Mouse (Mus musculus) MEL (cell line): ENCODE data around the gene Gm20388. TPM values are rescaled to one million over a fixed set of nuclear protein-coding genes. Genes with fewer than 3 reads are reported as not detected.

Experiments used
- DNase-seq: peaks from one replicate; pipeline ENCODE4 v3.0.0; 2011; ENCODE audit warnings: low read depth, low spot score
- H3K27ac ChIP-seq: 2 replicates; pipeline ENCODE4 v1.5.1; 2012; ENCODE audit warnings: low read depth, mild to moderate bottlenecking, control low read depth, low read length, moderate library complexity; ENCODE audit not compliant: control insufficient read depth
- H3K27me3 ChIP-seq, 2 experiments: fragments of 150-350 bp in 1 of 2; sonication (generic) in 1 of 2; 2 replicates each; pipeline ENCODE4 v1.6.1; 2012; ENCODE audit warnings: low read length in 2 of 2, mild to moderate bottlenecking in 2 of 2, improper control_type of control experiment in 1 of 2, moderate library complexity in 1 of 2; ENCODE audit not compliant: insufficient read depth in 2 of 2, control insufficient read depth in 1 of 2
- H3K36me3 ChIP-seq, 2 experiments: 2 replicates each; pipeline ENCODE4 v1.6.1; 2012 to 2014; ENCODE audit warnings: low read length in 2 of 2, improper control_type of control experiment in 1 of 2, inconsistent platforms in 1 of 2, mild to moderate bottlenecking in 1 of 2; ENCODE audit not compliant: insufficient read depth in 2 of 2, control insufficient read depth in 1 of 2
- H3K4me1 ChIP-seq, 2 experiments: fragments of 150-350 bp in 1 of 2; sonication (generic) in 1 of 2; 2 replicates each; pipeline ENCODE4 v1.6.1; 2012; ENCODE audit warnings: low read length in 2 of 2, improper control_type of control experiment in 1 of 2, mild to moderate bottlenecking in 1 of 2; ENCODE audit not compliant: insufficient read depth in 2 of 2, control insufficient read depth in 1 of 2
- H3K4me3 ChIP-seq, 2 experiments: fragments of 150-350 bp in 1 of 2; sonication (generic) in 1 of 2; 2 replicates each; pipeline ENCODE4 v1.5.1; 2012; ENCODE audit warnings: low read depth in 2 of 2, low read length in 2 of 2, mild to moderate bottlenecking in 2 of 2, moderate library complexity in 2 of 2, control low read depth in 1 of 2, improper control_type of control experiment in 1 of 2; ENCODE audit not compliant: control insufficient read depth in 1 of 2, insufficient read depth in 1 of 2
- H3K79me2 ChIP-seq: 2 replicates; pipeline ENCODE4 v1.6.1; 2012; ENCODE audit warnings: mild to moderate bottlenecking, low read length, moderate library complexity; ENCODE audit not compliant: control insufficient read depth, poor library complexity, insufficient read depth
- H3K9ac ChIP-seq: 2 replicates; pipeline ENCODE4 v1.6.1; 2012; ENCODE audit warnings: low read depth, mild to moderate bottlenecking, control low read depth, low read length, moderate library complexity; ENCODE audit not compliant: control insufficient read depth, poor library complexity, severe bottlenecking
- H3K9me3 ChIP-seq: fragments of 150-350 bp; sonication (generic); replicated peaks from 2 replicates; pipeline ENCODE4 v1.6.1; 2012; ENCODE audit warnings: mild to moderate bottlenecking, low read length, improper control_type of control experiment, moderate library complexity; ENCODE audit not compliant: insufficient read depth
- CTCF ChIP-seq, 3 experiments: IDR thresholded peaks in 2 of 3; conservative IDR thresholded peaks in 1 of 3; 2 replicates each; pipeline ENCODE4 v1.5.1; 2011 to 2012; ENCODE audit warnings: low read length in 3 of 3, low read depth in 2 of 3, mild to moderate bottlenecking in 2 of 3, improper control_type of control experiment in 1 of 3, inconsistent platforms in 1 of 3, mixed read lengths in 1 of 3, moderate library complexity in 1 of 3; ENCODE audit not compliant: control insufficient read depth in 1 of 3, insufficient read depth in 1 of 3, poor library complexity in 1 of 3, severe bottlenecking in 1 of 3
- ELF1 ChIP-seq: IDR thresholded peaks from 2 replicates; pipeline ENCODE4 v1.6.1; 2014; ENCODE audit warnings: low read depth, mild to moderate bottlenecking, inconsistent platforms, low read length, improper control_type of control experiment, moderate library complexity
- ETS1 ChIP-seq: IDR thresholded peaks from 2 replicates; pipeline ENCODE4 v1.6.1; 2012; ENCODE audit warnings: low read depth, mild to moderate bottlenecking, inconsistent platforms, low read length, improper control_type of control experiment, moderate library complexity
- GABPA ChIP-seq: IDR thresholded peaks from 2 replicates; pipeline ENCODE4 v1.6.1; 2012; ENCODE audit warnings: low read depth, mild to moderate bottlenecking, inconsistent platforms, low read length, improper control_type of control experiment, moderate library complexity
- MAZ ChIP-seq: IDR thresholded peaks from 2 replicates; pipeline ENCODE4 v1.6.1; 2012; ENCODE audit warnings: low read depth, mild to moderate bottlenecking, inconsistent platforms, low read length, improper control_type of control experiment
- POLR2A ChIP-seq, 2 experiments: IDR thresholded peaks; 2 replicates each; pipeline ENCODE4 v1.6.1; 2011 to 2012; ENCODE audit warnings: low read length in 2 of 2, mild to moderate bottlenecking in 2 of 2, control low read depth in 1 of 2, improper control_type of control experiment in 1 of 2, low read depth in 1 of 2, moderate library complexity in 1 of 2; ENCODE audit not compliant: control insufficient read depth in 1 of 2, insufficient read depth in 1 of 2, poor library complexity in 1 of 2
- SMC3 ChIP-seq: IDR thresholded peaks from 2 replicates; pipeline ENCODE4 v1.6.1; 2011; ENCODE audit warnings: low read depth, low read length, improper control_type of control experiment
- UBTF ChIP-seq: IDR thresholded peaks from 2 replicates; pipeline ENCODE4 v1.6.1; 2012; ENCODE audit warnings: low read depth, mild to moderate bottlenecking, inconsistent platforms, low read length, improper control_type of control experiment, moderate library complexity, borderline replicate concordance; ENCODE audit not compliant: insufficient read depth
- ZMIZ1 ChIP-seq: IDR thresholded peaks from 2 replicates; pipeline ENCODE4 v1.6.1; 2012; ENCODE audit warnings: low read depth, mild to moderate bottlenecking, inconsistent platforms, low read length, improper control_type of control experiment, moderate library complexity
- ZNF384 ChIP-seq: IDR thresholded peaks from 2 replicates; pipeline ENCODE4 v1.6.1; 2012; ENCODE audit warnings: low read depth, mild to moderate bottlenecking, inconsistent platforms, low read length, improper control_type of control experiment
- polyA plus RNA-seq, 2 experiments: library from polyadenylated mRNA; stranded (reverse) in 1 of 2; unstranded in 1 of 2; fragments of >175 nt in 1 of 2; fragments of >200 nt in 1 of 2; gene quantifications; 2 replicates each; pipeline versions ENCODE4 v1.2.1 to v1.2.4; 2012; ENCODE audit warnings: low replicate concordance in 2 of 2, low read depth in 1 of 2; ENCODE audit not compliant: insufficient read length in 2 of 2, insufficient read depth in 1 of 2, missing spikeins in 1 of 2
- total RNA-seq: library from RNA; depleted of rRNA; stranded (reverse); fragments of 300-350 nt; gene quantifications from 2 replicates; pipeline ENCODE4 v1.2.3, GENCODE M21; 2012

Gm20388 gene
- total and polyA plus RNA-seq, 3 experiments: 11.1 to 17.8 TPM; not detected in 1

- peak; percentile 27 for DNase-seq
- no peak overlapping the region for H3K27ac ChIP-seq
- H3K4me1 ChIP-seq: no peaks in the 10 kb centered on the region
- no peak overlapping the region for H3K9ac ChIP-seq
- H3K9me3 ChIP-seq: no peaks in the 10 kb centered on the region
- no peaks in the 10 kb centered on the region for H3K27me3 ChIP-seq
- no peaks in the 10 kb centered on the region for H3K79me2 ChIP-seq
- H3K36me3 ChIP-seq: no peaks in the 10 kb centered on the region
- H3K4me3 ChIP-seq: no peak overlapping the region
- TF ChIP-seq CTCF (IDR thresholded peaks at IDR 0.05 in 2 of 3, conservative IDR thresholded peaks at IDR 0.05 in 1 of 3; ENCODE audit: control insufficient read depth in 1 of 3, insufficient read depth in 1 of 3, low read depth in 2 of 3, low read length in 3 of 3, poor library complexity in 1 of 3, severe bottlenecking in 1 of 3) (peak in 1 of 3 experiments; percentile 17; a peak in 2 of 6 replicates), POLR2A (IDR thresholded peaks at IDR 0.05; ENCODE audit: control insufficient read depth in 1 of 2, insufficient read depth in 1 of 2, low read depth in 1 of 2, low read length in 2 of 2, poor library complexity in 1 of 2) (no peak)
Observed at GRCm38 (mm10) chr8:122624653-122625052, 2714.0 kb downstream of the Gm20388 start.

GRCm38 (mm10) chr8:122625811-122626210, 2715.2 kb downstream of the Gm20388 start:
- no peak overlapping the region for H3K9ac ChIP-seq
- H3K4me1 ChIP-seq: no peaks in the 10 kb centered on the region
- no peaks in the 10 kb centered on the region for H3K9me3 ChIP-seq
- no peak overlapping the region for H3K27ac ChIP-seq
- TF ChIP-seq ZNF384 (no peak), UBTF (no peak)
- H3K27me3 ChIP-seq: no peaks in the 10 kb centered on the region
- H3K4me3 ChIP-seq: no peak overlapping the region
- H3K79me2 ChIP-seq: no peaks in the 10 kb centered on the region
- DNase-seq: no peak
- peaks cover 0 to 2% of the 10 kb centered on the region in 2 experiments; a peak in 1 of 4 replicates for H3K36me3 ChIP-seq

GRCm38 (mm10) chr8:122626896-122627295, 2716.3 kb downstream of the Gm20388 start:
- H3K79me2 ChIP-seq: no peaks in the 10 kb centered on the region
- no peaks in the 10 kb centered on the region for H3K4me1 ChIP-seq
- DNase-seq: no peak
- H3K9ac ChIP-seq: no peak overlapping the region
- peaks cover 0 to 2% of the 10 kb centered on the region in 2 experiments; a peak in 1 of 4 replicates for H3K36me3 ChIP-seq
- H3K27me3 ChIP-seq: no peaks in the 10 kb centered on the region
- no peaks in the 10 kb centered on the region for H3K9me3 ChIP-seq
- no peak overlapping the region for H3K27ac ChIP-seq
- no peak overlapping the region for H3K4me3 ChIP-seq
- no peak for TF ChIP-seq GABPA
- no peak for TF ChIP-seq MAZ
- peak; percentile 29; the same call in 1 of the 2 replicates for TF ChIP-seq SMC3
- TF ChIP-seq ELF1: 0 out of 2 replicates have a peak, but pooled peaks have one; percentile 35
- no peak for TF ChIP-seq ETS1
- no peak; the same call in 1 of the 2 replicates for TF ChIP-seq ZMIZ1
